Mouse (Mus musculus): ENCODE measurements at regions not wholly inside any gene's neighbourhood (a gene's known extent, or its start where the extent isn't known, plus 50 kb on each side); places are given as distances from the start of the nearest gene placed in this dataset.

- DNase-seq (ENCODE audit: low spot score), result no peak
Measured at GRCm38 (mm10) chr5:146684429-146684828, 99.4 kb upstream of the Gpr12 start.

- no peak for DNase-seq (ENCODE audit: low spot score)
Measured at GRCm38 (mm10) chr5:146683554-146683953, 98.5 kb upstream of the Gpr12 start.

GRCm38 (mm10) chr5:146682893-146683292, 97.9 kb upstream of the Gpr12 start:
- no peak for DNase-seq (ENCODE audit: low spot score)

DNA sequence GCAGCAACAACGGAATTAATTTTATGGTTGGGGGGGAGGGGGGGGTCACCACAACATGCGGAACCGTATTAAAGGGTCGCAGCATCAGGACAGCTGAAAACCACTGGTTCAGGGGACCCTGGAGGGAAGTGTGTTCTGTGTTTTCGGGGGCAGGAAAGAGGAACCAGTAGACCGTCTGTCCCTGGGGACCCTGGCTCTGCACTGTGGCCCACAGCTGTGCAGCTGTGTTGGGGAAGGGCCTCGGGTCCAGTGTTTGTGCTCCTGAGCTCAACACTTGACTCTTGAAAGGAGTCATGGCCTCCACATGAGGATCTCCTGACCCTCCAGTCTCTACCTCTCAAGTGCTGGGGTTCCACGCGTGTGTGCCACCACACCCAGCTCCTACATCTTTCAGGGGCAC, 96.5 kb upstream of the Gpr12 start:
- no peak for DNase-seq (ENCODE audit: low spot score)

- DNase-seq (ENCODE audit: low spot score), result no peak
Measured at GRCm38 (mm10) chr5:146679198-146679681, 94.2 kb upstream of the Gpr12 start.

GRCm38 (mm10) chr5:146678775-146679170, 93.7 kb upstream of the Gpr12 start:
- no peak for DNase-seq (ENCODE audit: low spot score)

DNA sequence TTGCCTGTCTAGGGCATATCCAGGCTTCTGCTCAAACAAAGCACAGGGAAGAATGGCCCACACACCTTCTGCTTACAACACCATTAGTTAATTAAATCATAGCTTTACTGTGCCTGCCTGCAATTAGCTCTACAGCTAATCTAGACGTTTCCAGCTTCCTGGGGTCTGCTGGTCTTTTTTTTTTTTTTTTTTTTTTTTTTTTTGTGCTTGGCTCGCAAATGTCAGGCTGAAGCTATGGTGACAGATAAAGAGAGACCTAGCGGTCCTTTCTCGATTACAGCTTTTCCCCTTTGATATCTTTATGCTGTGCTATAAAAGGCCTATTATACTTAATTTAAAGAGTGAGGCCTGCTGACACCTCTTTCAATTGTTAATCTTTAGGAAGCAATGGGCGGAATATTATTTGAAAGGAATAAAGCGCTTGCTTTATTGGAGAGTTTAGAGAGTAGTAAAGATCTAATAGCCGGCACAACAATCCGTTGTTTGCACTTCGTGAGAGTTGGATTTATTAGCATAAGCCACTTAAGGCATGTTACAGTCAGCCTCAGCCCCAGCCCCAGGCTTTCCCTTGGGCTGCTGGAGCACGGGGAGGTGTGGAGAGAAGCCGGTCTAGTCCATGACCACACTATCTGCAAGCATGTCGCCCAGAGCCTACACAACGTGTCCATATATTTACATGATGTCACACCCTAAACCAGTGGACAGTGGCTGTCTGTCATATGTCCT, 93.2 kb upstream of the Gpr12 start:
- no peak for DNase-seq (ENCODE audit: low spot score)

DNA sequence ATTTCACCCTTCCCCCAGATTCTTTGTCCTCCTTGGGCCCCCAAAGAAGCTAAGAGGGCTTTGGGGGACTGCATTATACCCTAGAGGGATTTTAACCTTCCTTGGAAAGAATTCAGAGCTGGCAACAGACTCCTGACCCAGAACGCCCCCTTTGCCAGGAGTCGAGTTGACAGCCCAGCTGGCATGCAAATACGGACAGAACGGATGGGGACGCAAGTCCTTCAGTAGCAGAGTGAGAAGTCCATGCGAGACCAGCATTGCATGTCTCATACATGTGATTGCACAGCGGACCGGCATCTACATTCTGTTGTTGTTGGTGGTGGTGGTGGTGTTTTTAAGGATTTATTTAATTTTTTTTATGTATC, 92.1 kb upstream of the Gpr12 start:
- no peak for DNase-seq (ENCODE audit: low spot score)

DNA sequence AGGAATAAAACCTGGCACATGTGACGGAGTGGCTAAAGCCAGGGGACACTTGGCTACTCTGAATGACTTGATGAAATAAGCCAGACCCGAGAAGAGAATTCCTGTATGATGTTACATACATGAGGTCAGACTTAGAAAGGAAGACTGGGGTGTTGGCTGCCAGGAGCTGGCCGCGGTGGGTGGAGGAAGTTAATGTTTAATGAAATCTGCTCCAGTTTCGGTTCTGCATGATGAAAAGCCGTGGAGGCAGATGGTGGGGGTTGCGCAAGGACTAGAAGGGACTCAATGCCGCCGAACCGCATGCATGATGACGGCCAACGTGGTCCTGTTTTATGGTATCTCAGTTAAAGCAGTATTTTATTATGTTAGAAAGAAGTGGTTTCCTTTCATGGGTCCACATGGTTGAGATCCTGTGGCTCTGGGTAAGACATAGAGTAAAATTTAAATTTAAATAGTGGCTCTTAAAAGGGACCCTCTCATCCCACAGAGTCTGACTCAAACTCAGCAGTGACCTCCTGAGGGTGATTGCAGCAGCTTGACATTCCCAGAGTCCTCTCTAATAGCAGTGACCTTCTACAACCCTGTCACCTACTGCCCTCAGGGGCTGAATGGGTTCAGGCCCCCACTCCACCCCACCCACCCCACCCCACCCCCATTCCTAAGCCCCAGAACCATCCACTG, 91.6 kb upstream of the Gpr12 start:
- no peak for DNase-seq (ENCODE audit: low spot score)

GRCm38 (mm10) chr5:146675887-146676277, 90.8 kb upstream of the Gpr12 start:
- DNase-seq (ENCODE audit: low spot score), result no peak

GRCm38 (mm10) chr5:146675006-146675886, 90.2 kb upstream of the Gpr12 start:
- peak; percentile 47 for DNase-seq (ENCODE audit: low spot score)

DNA sequence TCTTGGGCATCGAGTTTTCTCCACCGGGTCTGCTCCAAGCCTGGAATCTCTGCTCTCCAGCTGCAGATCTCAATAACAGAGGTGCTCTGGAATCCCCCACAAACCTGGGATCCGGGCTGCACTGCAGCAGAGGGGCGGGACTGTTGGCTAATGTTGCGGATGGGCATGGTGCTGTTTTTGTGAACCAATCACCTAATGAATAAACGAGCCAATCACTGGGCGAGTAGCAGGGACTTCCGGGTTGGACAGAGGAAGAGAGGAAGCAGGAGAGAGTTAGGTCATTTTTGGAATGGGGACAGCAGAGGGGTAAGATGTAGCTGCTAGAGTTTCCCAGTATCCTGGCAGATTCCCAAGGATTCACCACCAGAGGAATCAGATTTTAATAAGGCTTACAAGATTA, 76.7 kb upstream of the Gpr12 start:
- DNase-seq (ENCODE audit: low spot score), result no peak

GRCm38 (mm10) chr5:146657228-146657627, 72.2 kb upstream of the Gpr12 start:
- no peak for DNase-seq (ENCODE audit: low spot score)

- DNase-seq (ENCODE audit: low spot score), result no peak
Measured at GRCm38 (mm10) chr5:146655394-146655793, 70.4 kb upstream of the Gpr12 start.

- DNase-seq (ENCODE audit: low spot score), result no peak
Measured at GRCm38 (mm10) chr5:146653686-146654450, 68.8 kb upstream of the Gpr12 start.

GRCm38 (mm10) chr5:146652874-146653273, 67.8 kb upstream of the Gpr12 start:
- no peak for DNase-seq (ENCODE audit: low spot score)

DNA sequence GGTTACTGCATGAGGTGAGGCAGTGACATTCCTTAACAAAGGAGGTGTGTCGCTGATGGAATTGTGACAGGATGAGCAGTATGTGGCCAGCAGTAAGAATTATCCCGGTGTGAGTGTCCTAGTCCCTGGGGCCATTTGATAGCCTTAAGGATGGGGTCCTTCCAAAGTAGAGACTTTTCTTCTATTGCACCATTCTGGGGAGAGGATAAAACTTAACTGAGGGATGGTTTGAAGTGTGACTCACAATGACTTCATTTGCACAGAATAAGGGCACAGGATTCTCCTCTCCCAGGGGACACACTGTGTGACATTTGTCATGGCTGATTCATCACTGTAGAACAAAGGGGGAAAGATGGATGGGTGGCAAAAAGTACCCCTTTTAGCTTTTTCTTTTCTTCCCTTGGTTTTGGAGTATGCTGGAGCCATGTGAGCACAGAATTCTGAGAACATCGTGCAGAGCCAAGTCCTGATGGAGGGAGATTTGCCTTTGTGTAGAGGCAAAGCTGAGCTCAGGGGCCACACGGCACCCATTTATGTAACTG, 63.6 kb upstream of the Gpr12 start:
- DNase-seq (ENCODE audit: low spot score), result no peak

DNA sequence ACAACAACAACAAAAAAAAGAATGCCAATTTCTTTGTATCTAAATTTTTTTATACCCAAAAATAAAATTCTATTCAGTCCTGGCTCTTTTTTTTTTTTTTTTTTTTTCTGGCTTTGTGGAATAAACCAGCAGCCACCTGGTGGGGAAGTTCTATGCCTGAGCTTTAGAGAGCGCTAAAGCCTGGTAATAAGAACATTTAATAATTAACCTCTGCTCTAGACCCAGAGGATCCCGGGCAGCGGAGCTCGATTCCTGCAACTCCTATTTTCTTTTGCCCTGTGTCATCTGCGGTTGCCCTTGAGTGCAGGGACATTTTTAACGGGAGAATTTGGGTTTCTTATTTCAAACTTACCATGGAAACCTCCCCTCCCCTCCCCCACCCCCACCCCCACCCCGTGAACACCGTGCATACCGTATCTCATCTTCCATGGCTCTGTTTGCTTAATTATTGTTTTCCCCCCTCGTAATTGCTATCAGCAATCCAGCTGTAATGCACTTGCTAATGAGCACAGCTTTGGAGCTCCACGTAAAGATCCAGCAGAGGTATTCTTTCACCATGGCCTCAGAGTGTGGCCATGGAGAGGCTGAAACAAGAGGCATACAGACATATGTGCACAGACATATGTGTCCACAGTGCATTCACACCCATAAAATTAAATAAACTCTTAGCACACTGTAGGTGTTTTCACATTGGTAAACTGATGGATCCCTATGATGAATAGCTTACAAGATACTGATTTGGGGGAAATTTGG, 62.8 kb upstream of the Gpr12 start:
- no peak for DNase-seq (ENCODE audit: low spot score)

DNA sequence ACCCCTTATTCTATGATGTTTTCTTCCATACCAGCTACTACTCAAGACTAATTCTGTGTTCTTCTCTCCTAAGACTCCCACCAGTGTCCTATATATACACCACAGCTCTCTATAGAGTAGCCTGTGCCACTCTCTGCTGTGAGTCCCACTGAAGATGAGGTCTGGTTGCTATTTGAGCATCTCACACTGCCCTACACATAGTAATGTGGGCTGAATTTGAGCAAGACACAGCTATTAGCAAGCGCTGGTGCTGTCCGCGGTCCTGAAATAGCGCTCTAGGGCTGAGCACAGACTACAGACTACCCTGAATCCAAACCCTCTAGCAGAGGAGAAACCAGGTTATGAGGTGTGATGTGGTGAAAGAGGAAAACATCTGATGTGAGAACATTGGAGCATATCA, 59.5 kb upstream of the Gpr12 start:
- DNase-seq (ENCODE audit: low spot score), result no peak

DNA sequence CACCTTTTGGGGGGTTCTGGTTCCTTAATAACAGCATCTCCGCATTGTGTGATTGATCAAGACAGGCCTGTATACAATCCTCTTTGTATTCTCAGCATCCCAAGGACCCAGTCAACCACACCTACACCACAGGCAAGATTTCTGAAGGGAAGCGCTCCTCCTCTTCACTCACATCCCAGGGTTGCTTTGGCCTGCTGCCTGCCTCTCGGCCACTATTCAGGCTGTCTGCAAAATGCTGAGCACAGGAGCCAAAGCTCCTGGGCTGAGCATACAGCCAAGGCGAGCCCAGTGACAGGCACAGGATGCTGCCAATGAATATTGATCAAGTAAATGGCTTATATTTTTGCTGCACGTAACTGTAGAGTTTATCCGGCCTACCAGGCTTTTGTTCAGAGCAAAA, 56.9 kb upstream of the Gpr12 start:
- no peak for DNase-seq (ENCODE audit: low spot score)

- DNase-seq (ENCODE audit: low spot score), result no peak
Measured at GRCm38 (mm10) chr5:146636859-146637258, 51.8 kb upstream of the Gpr12 start.
